Mouse (Mus musculus) monocyte, adult 5-6 weeks (primary cell): ENCODE data around the gene Tnfrsf23. TPM values are rescaled to one million over a fixed set of nuclear protein-coding genes. Genes with fewer than 3 reads are reported as not detected.

Experiments used
- ATAC-seq: fragments of 153-309, 156-312 bp; replicated peaks from 2 replicates; pipeline ENCODE4 v1.8.0; 2017; ENCODE audit warnings: mild to moderate bottlenecking; ENCODE audit not compliant: low TSS enrichment, insufficient number of reproducible peaks, severe bottlenecking, poor library complexity, low FRiP score
- total RNA-seq: library from RNA; stranded (forward); fragments of 200-1000, 200-491, 200-594 nt; gene quantifications from 3 replicates; pipeline ENCODE4 v1.2.3, GENCODE M21; 2017

Gene Tnfrsf23
- total RNA-seq, 1 experiment from 2014 or later = not detected

DNA sequence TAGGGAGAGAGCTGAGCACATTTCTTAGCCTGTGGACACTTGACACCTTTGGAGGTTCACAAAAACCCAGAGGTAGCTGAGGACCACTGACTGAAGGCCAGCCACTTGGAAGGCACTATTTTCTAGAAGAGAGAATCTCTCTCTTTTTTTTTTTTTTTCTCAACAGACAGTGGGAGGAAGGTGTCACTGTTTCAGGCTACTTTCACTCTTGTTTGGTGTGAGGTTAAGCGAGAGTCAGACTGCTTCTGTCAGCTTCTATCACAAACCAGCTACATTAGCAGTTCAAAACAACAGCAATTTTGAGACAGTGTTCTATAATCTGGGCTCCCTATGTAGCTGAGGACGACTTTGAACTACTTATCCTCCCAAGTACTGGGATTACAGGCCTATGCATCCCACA lies 59.5 kb downstream of the Tnfrsf23 start:
- ATAC-seq = no peak

DNA sequence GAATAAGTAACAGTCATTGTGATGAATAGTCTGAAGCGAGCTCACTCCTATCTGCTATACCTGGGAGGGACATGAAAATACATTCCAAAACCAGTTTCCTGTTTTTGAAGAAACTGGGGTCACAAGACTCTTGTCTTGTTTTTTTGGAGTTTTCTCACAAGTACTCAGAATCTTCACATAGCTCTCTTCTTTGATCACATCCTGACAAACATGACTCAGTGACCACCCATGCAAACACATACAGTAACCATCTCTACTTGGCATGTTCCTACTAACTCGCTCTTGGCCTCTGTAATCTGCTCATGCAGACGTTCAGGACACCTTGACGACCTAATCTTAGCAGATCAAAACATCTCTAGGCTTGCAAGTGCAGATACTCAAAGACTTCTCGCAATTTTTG lies 60.5 kb downstream of the Tnfrsf23 start:
- ATAC-seq = no peak

DNA sequence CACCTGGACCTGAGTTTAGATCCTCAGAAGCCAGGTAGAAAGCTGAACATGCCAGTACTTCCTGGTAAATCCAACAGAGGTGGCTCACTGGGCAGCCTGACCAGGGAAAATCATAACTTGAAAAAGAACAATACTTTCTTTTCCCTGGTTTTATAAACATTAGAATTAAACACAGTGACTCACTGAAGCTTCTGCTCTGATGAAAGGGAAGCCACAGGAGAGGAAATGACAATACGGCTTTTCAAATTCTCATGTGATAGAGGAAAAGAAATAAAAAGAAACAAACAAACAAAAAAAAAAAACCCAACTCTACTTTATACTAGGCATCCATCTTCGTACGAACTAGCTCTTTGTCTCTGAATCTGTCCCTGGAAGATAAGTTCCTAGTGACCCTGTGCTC lies 61.1 kb downstream of the Tnfrsf23 start:
- ATAC-seq = no peak

DNA sequence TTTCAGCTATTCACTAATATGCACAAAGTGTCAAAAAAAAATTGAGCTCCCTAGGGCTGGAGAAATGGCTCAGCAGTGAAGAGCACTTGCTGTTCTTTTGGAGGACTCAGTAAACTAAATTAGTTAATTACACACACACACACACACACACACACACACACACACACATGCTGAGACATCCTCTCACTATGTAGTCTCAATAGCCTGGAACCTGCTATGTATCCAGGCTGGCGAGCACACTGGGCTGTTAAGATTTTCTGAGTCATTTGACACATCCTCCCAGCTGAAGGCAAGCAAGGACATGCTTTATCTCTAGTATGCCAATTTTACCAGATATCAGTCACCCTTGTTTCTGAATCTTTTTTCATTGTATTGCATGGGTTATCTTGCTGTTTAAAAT lies 64.7 kb downstream of the Tnfrsf23 start:
- ATAC-seq = no peak

Other genes with a start within 250 kb of the Tnfrsf23 start
- 3.5 to 20.8 TPM (median 3.8 TPM) in 3 replicates for gene Cdkn1c, start 224.8 kb downstream of the Tnfrsf23 start, total RNA-seq
- gene Slc22a18, start 212.1 kb downstream of the Tnfrsf23 start, total RNA-seq = 1.3 TPM in 1 of 3 replicates, not detected in the others
- gene Phlda2, start 182.7 kb downstream of the Tnfrsf23 start, total RNA-seq = not detected in 3 replicates
- 121 to 136 TPM (median 124 TPM) in 3 replicates for gene Nap1l4, start 136.8 kb downstream of the Tnfrsf23 start, total RNA-seq
- gene Cars, start 85.8 kb downstream of the Tnfrsf23 start, total RNA-seq = 19.9 to 54.1 TPM (median 40.4 TPM) in 3 replicates
- 4.9 to 8.9 TPM (median 8.1 TPM) in 3 replicates for gene Tnfrsf26, start 57.1 kb downstream of the Tnfrsf23 start, total RNA-seq
- gene Tnfrsf22, start 36.2 kb downstream of the Tnfrsf23 start, total RNA-seq = 0.57 to 1.9 TPM (median 0.68 TPM) in 3 replicates
- gene Osbpl5, start 71.1 kb upstream of the Tnfrsf23 start, total RNA-seq = 16.1 to 49.9 TPM (median 22.0 TPM) in 3 replicates
- not detected in 3 replicates for gene Mrgprg, start 81.1 kb upstream of the Tnfrsf23 start, total RNA-seq
- 0.29 to 0.32 TPM in 2 of 3 replicates, not detected in the other for gene Mrgpre, start 98.6 kb upstream of the Tnfrsf23 start, total RNA-seq
- 9.3 to 24.7 TPM (median 20.9 TPM) in 3 replicates for gene Nadsyn1, start 137.0 kb upstream of the Tnfrsf23 start, total RNA-seq
- gene Dhcr7, start 137.3 kb upstream of the Tnfrsf23 start, total RNA-seq = 1.4 to 9.9 TPM (median 3.2 TPM) in 3 replicates
- gene Gm498, start 181.0 kb upstream of the Tnfrsf23 start, total RNA-seq = not detected in 3 replicates